Mouse (Mus musculus): ENCODE data around the gene Vmn2r18. TPM values are rescaled to one million over a fixed set of nuclear protein-coding genes. Genes with fewer than 3 reads are reported as not detected.

Vmn2r18 gene
- polyA plus RNA-seq (2014; fragmentation: Nextera tagmentation; extraction: Ambion mirVana) = 0.12 TPM in 1 of 2 replicates, not detected in the other

- no peak for DNase-seq
- Histone ChIP-seq H3K9me3 (ENCODE audit: low read depth, low read length) (no peaks in the 10 kb centered on the region), H3K4me2 (no peak within 1 kb of the TSS), H3K4me1 (ENCODE audit: insufficient read depth) (no peaks in the 10 kb centered on the region), H3K36me3 (ENCODE audit: insufficient read depth) (no peaks in the 10 kb centered on the region), H3K27me3 (ENCODE audit: insufficient read depth, low read length) (no peaks in the 10 kb centered on the region), H3K4me3 (ENCODE audit: low read depth, low read length) (no peak within 1 kb of the TSS), H3K27ac (ENCODE audit: low read depth) (no peak within 1 kb of the TSS), H3K9ac (no peak within 1 kb of the TSS)
- WGBS = 84% methylated on average over 3 of the region's 3 CpGs
- ATAC-seq (ENCODE audit: insufficient read depth) = no peak
- TF ChIP-seq CTCF (IDR thresholded peaks at IDR 0.05; ENCODE audit: low read depth) = no peak
Observed at GRCm38 (mm10) chr5:151605921-151606320, at the start of gene Vmn2r18. Gene Vmn2r18 (minus strand): TSS chr5:151606021.

DNA sequence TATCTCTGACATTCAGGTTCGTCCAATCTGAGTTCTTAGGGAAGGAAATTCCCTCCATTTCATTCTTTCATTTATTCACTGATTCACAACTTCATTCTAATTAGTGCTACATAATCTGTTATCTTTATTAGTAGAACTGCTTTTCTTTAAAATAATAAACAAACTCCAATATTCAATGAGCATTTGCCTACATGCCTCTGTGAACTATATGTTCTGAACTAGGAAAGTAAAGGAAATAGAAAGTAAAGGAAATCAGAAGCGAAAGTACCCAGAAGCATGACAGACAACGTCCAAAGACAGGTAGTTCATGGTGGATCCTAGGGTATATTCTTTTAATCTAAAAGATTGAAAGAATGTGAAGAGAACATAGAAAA is 45.6 kb upstream of the Vmn2r18 start:
- Histone ChIP-seq H3K27me3 (ENCODE audit: insufficient read depth, low read length) (no peaks in the 10 kb centered on the region), H3K36me3 (ENCODE audit: insufficient read depth) (peaks cover 32% of the 10 kb centered on the region), H3K9ac (no peak overlapping the region), H3K4me2 (peak overlapping the region; percentile 66), H3K4me3 (ENCODE audit: low read depth, low read length) (peak overlapping the region; percentile 72), H3K27ac (ENCODE audit: low read depth) (no peak overlapping the region), H3K9me3 (ENCODE audit: low read depth, low read length) (no peaks in the 10 kb centered on the region), H3K4me1 (ENCODE audit: insufficient read depth) (peaks cover 5% of the 10 kb centered on the region; the same call in 1 of the 2 replicates)
- DNase-seq (no peak), ATAC-seq (ENCODE audit: insufficient read depth) (no peak)
- 64% methylated on average over 3 of the region's 3 CpGs for WGBS
- TF ChIP-seq CTCF (IDR thresholded peaks at IDR 0.05; ENCODE audit: low read depth) = no peak

DNA sequence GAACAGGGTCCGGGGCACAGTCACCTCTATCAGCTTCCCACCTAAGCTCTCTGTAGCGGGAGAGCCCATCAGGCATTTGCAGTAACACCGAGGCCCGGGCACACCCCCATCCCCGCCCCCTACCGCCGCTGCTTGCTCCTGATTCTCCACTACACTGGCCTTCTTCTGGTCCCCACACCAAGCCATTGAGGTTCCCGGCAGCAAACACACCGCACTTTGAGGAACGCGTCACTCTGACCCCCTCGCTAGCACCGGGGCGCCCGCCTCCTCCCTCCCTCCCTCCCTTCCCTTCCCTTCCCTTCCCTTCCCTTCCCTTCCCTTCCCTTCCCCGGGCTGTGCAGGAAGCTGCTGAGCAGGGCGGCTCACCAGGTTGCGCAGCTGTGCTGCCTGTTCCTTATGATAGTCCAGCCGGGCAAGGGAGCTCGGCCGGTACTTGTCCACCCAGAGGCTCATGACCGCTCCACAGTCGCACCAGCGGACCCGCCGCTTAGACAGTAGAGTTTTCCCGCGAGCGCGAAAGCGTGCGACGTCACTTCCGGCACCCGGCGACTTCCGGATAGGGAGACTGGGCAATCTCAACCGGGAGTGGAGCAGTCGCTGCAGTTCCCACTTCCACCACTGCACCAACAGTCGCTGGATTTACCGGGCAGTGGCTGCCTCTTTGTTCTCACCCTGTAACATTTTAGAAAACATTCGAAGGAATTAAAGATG is 45.0 kb upstream of the Vmn2r18 start, which contains the start of gene Rfc3:
TSS of gene Rfc3 (minus strand) at position 543 of the 711 bp plus-strand sequence.
- peak within 1 kb of the TSS; percentile 66 for H3K4me2 ChIP-seq
- H3K36me3 ChIP-seq (ENCODE audit: insufficient read depth) = peaks cover 37% of the 10 kb centered on the region
- H3K9ac ChIP-seq = peak within 1 kb of the TSS; percentile 74
- peaks cover 5% of the 10 kb centered on the region; the same call in 1 of the 2 replicates for H3K4me1 ChIP-seq (ENCODE audit: insufficient read depth)
- H3K27ac ChIP-seq (ENCODE audit: low read depth) = peak within 1 kb of the TSS; percentile 86
- H3K9me3 ChIP-seq (ENCODE audit: low read depth, low read length) = no peaks in the 10 kb centered on the region
- ATAC-seq (ENCODE audit: insufficient read depth) = peak; percentile 99
- under 1% methylated on average over 42 of the region's 42 CpGs for WGBS
- peak; percentile 99 for DNase-seq
- H3K27me3 ChIP-seq (ENCODE audit: insufficient read depth, low read length) = no peaks in the 10 kb centered on the region
- TF ChIP-seq CTCF (IDR thresholded peaks at IDR 0.05; ENCODE audit: low read depth) = peak; percentile 85
- peak within 1 kb of the TSS; percentile 72 for H3K4me3 ChIP-seq (ENCODE audit: low read depth, low read length)

- no peaks in the 10 kb centered on the region for H3K27me3 ChIP-seq (ENCODE audit: insufficient read depth, low read length)
- peaks cover under 1% of the 10 kb centered on the region; the same call in 1 of the 2 replicates for H3K4me1 ChIP-seq (ENCODE audit: insufficient read depth)
- peak; percentile 63 for TF ChIP-seq CTCF (IDR thresholded peaks at IDR 0.05; ENCODE audit: low read depth)
- no peak overlapping the region for H3K27ac ChIP-seq (ENCODE audit: low read depth)
- no peak overlapping the region for H3K9ac ChIP-seq
- H3K4me3 ChIP-seq (ENCODE audit: low read depth, low read length) = no peak overlapping the region
- H3K9me3 ChIP-seq (ENCODE audit: low read depth, low read length) = no peaks in the 10 kb centered on the region
- WGBS = 92% methylated on average over 7 of the region's 7 CpGs
- DNase-seq (peak; percentile 39), ATAC-seq (ENCODE audit: insufficient read depth) (no peak)
- peaks cover 83% of the 10 kb centered on the region for H3K36me3 ChIP-seq (ENCODE audit: insufficient read depth)
- H3K4me2 ChIP-seq = no peak overlapping the region
Observed at GRCm38 (mm10) chr5:151644845-151645244, 39.0 kb upstream of the Vmn2r18 start.

- H3K4me1 ChIP-seq (ENCODE audit: insufficient read depth) = no peaks in the 10 kb centered on the region
- no peaks in the 10 kb centered on the region for H3K9me3 ChIP-seq (ENCODE audit: low read depth, low read length)
- H3K36me3 ChIP-seq (ENCODE audit: insufficient read depth) = peaks cover 66% of the 10 kb centered on the region
- TF ChIP-seq CTCF (IDR thresholded peaks at IDR 0.05; ENCODE audit: low read depth) = no peak
- H3K27ac ChIP-seq (ENCODE audit: low read depth) = no peak overlapping the region
- no peak overlapping the region for H3K4me3 ChIP-seq (ENCODE audit: low read depth, low read length)
- WGBS = 85% methylated on average over 5 of the region's 5 CpGs
- DNase-seq = no peak
- no peak overlapping the region for H3K9ac ChIP-seq
- H3K4me2 ChIP-seq = no peak overlapping the region
- H3K27me3 ChIP-seq (ENCODE audit: insufficient read depth, low read length) = no peaks in the 10 kb centered on the region
- ATAC-seq (ENCODE audit: insufficient read depth) = no peak
Observed at GRCm38 (mm10) chr5:151642867-151643266, 37.0 kb upstream of the Vmn2r18 start.

DNA sequence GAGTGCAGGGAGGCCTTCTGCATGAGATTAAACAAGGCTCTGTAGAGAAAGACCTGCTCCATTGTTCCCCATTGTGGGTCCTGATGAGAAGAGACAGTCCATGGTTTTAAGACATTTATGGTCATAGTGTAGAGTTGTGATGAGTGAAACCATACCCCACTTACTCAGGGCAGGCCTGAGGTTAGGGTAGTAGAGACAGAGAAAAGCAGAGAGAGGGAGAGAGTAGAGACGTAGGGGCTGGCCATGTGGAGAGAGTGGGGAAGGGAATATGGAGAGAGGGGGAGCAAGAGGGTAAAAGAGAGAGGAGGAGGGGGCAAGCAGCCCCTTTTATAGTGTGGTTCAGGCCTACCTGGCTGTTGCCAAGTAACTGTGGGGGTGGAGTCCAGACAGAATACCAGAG is 36.3 kb upstream of the Vmn2r18 start:
- no peaks in the 10 kb centered on the region for H3K9me3 ChIP-seq (ENCODE audit: low read depth, low read length)
- peaks cover 59% of the 10 kb centered on the region for H3K36me3 ChIP-seq (ENCODE audit: insufficient read depth)
- no peak overlapping the region for H3K4me2 ChIP-seq
- 100% methylated on average over 1 of the region's 1 CpGs for WGBS
- ATAC-seq (ENCODE audit: insufficient read depth) (no peak), DNase-seq (no peak)
- no peak overlapping the region for H3K4me3 ChIP-seq (ENCODE audit: low read depth, low read length)
- no peak overlapping the region for H3K9ac ChIP-seq
- H3K27me3 ChIP-seq (ENCODE audit: insufficient read depth, low read length) = no peaks in the 10 kb centered on the region
- no peaks in the 10 kb centered on the region for H3K4me1 ChIP-seq (ENCODE audit: insufficient read depth)
- H3K27ac ChIP-seq (ENCODE audit: low read depth) = no peak overlapping the region
- TF ChIP-seq CTCF (IDR thresholded peaks at IDR 0.05; ENCODE audit: low read depth) = no peak

- Histone ChIP-seq H3K9ac (no peak overlapping the region), H3K4me2 (no peak overlapping the region), H3K9me3 (ENCODE audit: low read depth, low read length) (no peaks in the 10 kb centered on the region), H3K4me1 (ENCODE audit: insufficient read depth) (no peaks in the 10 kb centered on the region), H3K27me3 (ENCODE audit: insufficient read depth, low read length) (no peaks in the 10 kb centered on the region), H3K4me3 (ENCODE audit: low read depth, low read length) (no peak overlapping the region), H3K27ac (ENCODE audit: low read depth) (no peak overlapping the region), H3K36me3 (ENCODE audit: insufficient read depth) (no peaks in the 10 kb centered on the region)
- ATAC-seq (ENCODE audit: insufficient read depth) = no peak
- WGBS = 38% methylated on average over 1 of the region's 1 CpGs
- no peak for DNase-seq
- TF ChIP-seq CTCF (IDR thresholded peaks at IDR 0.05; ENCODE audit: low read depth) = no peak
Observed at GRCm38 (mm10) chr5:151601696-151602095, 4.1 kb downstream of the Vmn2r18 start.

Other genes with a start within 250 kb of the Vmn2r18 start
- not detected in 2 replicates for gene Gm42906, start 177.9 kb downstream of the Vmn2r18 start, polyA plus RNA-seq (2014; fragmentation: Nextera tagmentation; extraction: Ambion mirVana)
- gene Rfc3, start 45.2 kb upstream of the Vmn2r18 start, polyA plus RNA-seq (2014; fragmentation: Nextera tagmentation; extraction: Ambion mirVana) = 114 and 125 TPM in 2 replicates

All from lung, embryonic 14.5 days (tissue).